Mouse (Mus musculus): Measurements from ENCODE around the gene Dop1b.

GRCm38 (mm10) chr16:93709217-93709616, 2.5 kb upstream of the Dop1b start:
- TF ChIP-seq NELFE (IDR thresholded peaks at IDR 0.05; ENCODE audit: low read depth, low read length) = no peak
- no peak for TF ChIP-seq MXI1 (IDR thresholded peaks at IDR 0.05; ENCODE audit: low read depth, low read length)
- no peak for TF ChIP-seq ZKSCAN1 (IDR thresholded peaks at IDR 0.05; ENCODE audit: borderline replicate concordance, low read depth, low read length)
- no peak for TF ChIP-seq E2F4 (IDR thresholded peaks at IDR 0.05; ENCODE audit: insufficient replicate concordance, low read depth, low read length)
- TF ChIP-seq CTCF (conservative IDR thresholded peaks at IDR 0.05 in 1 of 2, IDR thresholded peaks at IDR 0.05 in 1 of 2; ENCODE audit: low read depth in 2 of 2, low read length in 2 of 2) = no peak
- no peak for TF ChIP-seq KAT2A (IDR thresholded peaks at IDR 0.05; ENCODE audit: insufficient replicate concordance, low read length)
- no peak for TF ChIP-seq ZC3H11A (IDR thresholded peaks at IDR 0.05; ENCODE audit: low read depth, low read length)
- no peak for TF ChIP-seq JUN (IDR thresholded peaks at IDR 0.05; ENCODE audit: insufficient read depth, low read depth, low read length)
